Mouse (Mus musculus): ENCODE results near the gene F5. TPM values are rescaled to one million over a fixed set of nuclear protein-coding genes. Genes with fewer than 3 reads are reported as not detected.

Gene F5
- polyA plus RNA-seq, 1 experiment from 2014 or later: 6.2 TPM

Other genes starting within 250 kb of the F5 start
- 17.0 and 18.8 TPM in 2 replicates for gene Scyl3, start 222.7 kb upstream of the F5 start, polyA plus RNA-seq (2016; fragmentation: Nextera tagmentation; extraction: Ambion mirVana)
- 15.5 and 16.5 TPM in 2 replicates for gene BC055324, start 157.0 kb upstream of the F5 start, polyA plus RNA-seq (2016; fragmentation: Nextera tagmentation; extraction: Ambion mirVana)
- gene Mettl18, start 156.9 kb upstream of the F5 start, polyA plus RNA-seq (2016; fragmentation: Nextera tagmentation; extraction: Ambion mirVana): 6.4 and 6.7 TPM in 2 replicates
- 0.05 TPM in 1 of 2 replicates, not detected in the other for gene Sele, start 103.6 kb upstream of the F5 start, polyA plus RNA-seq (2016; fragmentation: Nextera tagmentation; extraction: Ambion mirVana)
- 2.0 and 3.2 TPM in 2 replicates for gene Sell, start 89.9 kb upstream of the F5 start, polyA plus RNA-seq (2016; fragmentation: Nextera tagmentation; extraction: Ambion mirVana)
- gene Selp, start 36.6 kb upstream of the F5 start, polyA plus RNA-seq (2016; fragmentation: Nextera tagmentation; extraction: Ambion mirVana): 0.38 and 0.41 TPM in 2 replicates
- 24.9 and 26.6 TPM in 2 replicates for gene Slc19a2, start 97.2 kb downstream of the F5 start, polyA plus RNA-seq (2016; fragmentation: Nextera tagmentation; extraction: Ambion mirVana)
- 5.2 and 5.3 TPM in 2 replicates for gene Ccdc181, start 123.7 kb downstream of the F5 start, polyA plus RNA-seq (2016; fragmentation: Nextera tagmentation; extraction: Ambion mirVana)
- 11.9 and 13.4 TPM in 2 replicates for gene Nme7, start 152.3 kb downstream of the F5 start, polyA plus RNA-seq (2016; fragmentation: Nextera tagmentation; extraction: Ambion mirVana)
- 14.8 and 15.8 TPM in 2 replicates for gene Blzf1, start 155.7 kb downstream of the F5 start, polyA plus RNA-seq (2016; fragmentation: Nextera tagmentation; extraction: Ambion mirVana)

Measured in liver, embryonic 12.5 days (tissue).